Mouse (Mus musculus): Measurements from ENCODE around the gene Ttc21b.

DNA sequence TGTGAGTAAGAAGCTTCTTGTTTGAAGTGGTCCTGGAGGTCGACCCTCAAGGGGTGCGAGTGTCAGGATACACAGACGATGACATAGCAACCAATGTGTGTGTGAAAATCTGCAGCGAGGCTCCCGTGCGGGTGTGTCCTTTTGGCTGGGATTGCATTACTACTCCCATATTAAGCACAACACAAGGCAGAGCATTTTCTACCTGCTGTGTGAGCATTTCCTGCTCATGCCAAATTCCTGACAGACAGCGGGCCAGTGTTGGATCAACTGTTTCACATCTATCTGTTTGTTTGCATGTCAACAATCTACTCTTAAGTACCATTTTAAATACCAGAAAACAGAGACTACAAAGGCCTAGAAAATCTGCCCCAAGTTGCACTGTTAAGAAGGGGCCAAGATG is 79.4 kb downstream of the Ttc21b start:
- TF ChIP-seq POLR2A (IDR thresholded peaks at IDR 0.05; ENCODE audit: low read depth, low read length) (no peak), CTCF (IDR thresholded peaks at IDR 0.05; ENCODE audit: extremely low read depth, insufficient read length, insufficient replicate concordance, low read depth, low read length) (no peak)
